Mouse (Mus musculus) limb, embryonic 12.5 days (tissue): Measurements from ENCODE around the gene Casp7. TPM values are rescaled to one million over a fixed set of nuclear protein-coding genes. Genes with fewer than 3 reads are reported as not detected.
"Not testable (repeated sequence)": the region's sequence is repeated elsewhere in the genome, so short reads cannot be mapped to it uniquely, and the experiment has no call there.

Experiments
- ATAC-seq: fragments of 200-750 bp; cut with Nextera tagmentation; 2 replicates; pipeline ENCODE4 v1.8.0; 2017; ENCODE audit warnings: low read depth, moderate TSS enrichment; ENCODE audit not compliant: insufficient number of reproducible peaks, insufficient read depth, low FRiP score, low TSS enrichment
- H3K27ac ChIP-seq: fragments of 300-500 bp; sonication (generic); 2 replicates; pipeline ENCODE4 v1.5.1; 2016; ENCODE audit warnings: mild to moderate bottlenecking, moderate library complexity
- H3K27me3 ChIP-seq: fragments of 300-500 bp; sonication (generic); 2 replicates; pipeline ENCODE4 v1.6.1; 2016; ENCODE audit warnings: mild to moderate bottlenecking, moderate library complexity
- H3K36me3 ChIP-seq: fragments of 300-500 bp; sonication (generic); 2 replicates; pipeline ENCODE4 v1.6.1; 2016; ENCODE audit warnings: mild to moderate bottlenecking, moderate library complexity
- H3K4me1 ChIP-seq: fragments of 300-500 bp; sonication (generic); replicated peaks from 2 replicates; pipeline ENCODE4 v1.6.1; 2016
- H3K4me2 ChIP-seq: fragments of 300-500 bp; sonication (generic); 2 replicates; pipeline ENCODE4 v1.6.1; 2016; ENCODE audit warnings: mild to moderate bottlenecking, moderate library complexity
- H3K4me3 ChIP-seq: fragments of 300-500 bp; sonication (generic); replicated peaks from 2 replicates; pipeline ENCODE4 v1.5.1; 2016; ENCODE audit warnings: mild to moderate bottlenecking
- H3K9ac ChIP-seq: fragments of 300-500 bp; sonication (generic); replicated peaks from 2 replicates; pipeline ENCODE4 v1.6.1; 2016; ENCODE audit warnings: mild to moderate bottlenecking, moderate library complexity
- H3K9me3 ChIP-seq: fragments of 300-500 bp; sonication (generic); 2 replicates; pipeline ENCODE4 v1.6.1; 2016; ENCODE audit warnings: mild to moderate bottlenecking, moderate library complexity
- WGBS: fragments of 180-500 bp; shearing (Covaris S2); methylation state at CpG from one replicate; pipeline ENCODE4 v1.1.7; 2016; 5-methylcytosine and 5-hydroxymethylcytosine counted together
- polyA plus RNA-seq: library from polyadenylated mRNA; unstranded; fragments of >200 nt; fragmentation: Nextera tagmentation; extraction: Ambion mirVana; gene quantifications from 2 replicates; pipeline ENCODE4 v1.2.1, GENCODE M21; 2016

Casp7 gene
- polyA plus RNA-seq = 29.8 and 31.5 TPM in 2 replicates

DNA sequence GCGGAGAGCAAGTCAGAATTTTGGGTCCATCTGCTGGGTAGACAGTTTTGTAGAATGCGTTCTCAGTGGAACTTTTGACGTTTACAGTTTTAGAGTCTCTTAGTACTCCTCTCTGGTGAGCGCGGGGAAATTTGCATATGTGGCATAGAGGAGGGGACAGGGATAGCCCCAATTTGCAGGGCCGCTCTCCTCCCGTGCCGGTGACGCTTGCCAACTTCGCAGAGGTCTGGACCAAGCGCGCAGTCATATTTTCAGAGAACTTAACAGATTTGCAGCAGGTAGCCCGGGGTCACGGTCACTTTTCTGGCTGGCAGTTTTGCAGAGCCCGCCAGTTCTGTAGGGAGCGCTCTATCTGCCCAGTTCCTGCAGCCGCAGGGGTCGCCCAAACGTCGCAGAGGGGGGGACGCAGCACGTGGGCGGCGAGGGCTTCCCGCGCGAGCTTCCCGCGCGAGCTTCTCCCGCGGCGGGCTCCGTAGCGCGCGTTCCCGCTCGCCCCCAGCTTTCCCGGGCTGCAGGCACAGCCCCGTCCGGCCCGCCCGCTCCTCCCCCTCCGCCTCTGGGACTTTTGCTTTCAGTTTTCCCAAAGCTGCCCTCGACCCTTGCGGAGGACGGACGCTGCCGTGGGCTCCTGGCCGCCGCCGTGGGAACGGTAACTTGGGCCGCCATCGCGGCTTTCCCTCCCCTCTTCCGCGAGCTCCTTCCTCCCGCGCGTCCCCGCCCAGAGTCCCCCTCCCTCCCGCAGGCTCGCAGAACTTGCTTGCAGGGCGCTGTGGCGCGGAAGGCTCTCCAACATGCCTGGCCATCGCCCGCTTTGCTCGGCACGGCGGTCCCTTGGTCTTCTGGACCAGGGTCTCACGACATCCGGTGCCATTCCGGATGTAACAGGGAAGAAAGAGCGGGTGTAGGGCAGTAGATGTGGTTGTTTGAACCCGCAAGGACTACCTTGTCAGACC, at the start of gene Casp7:
Gene Casp7, plus strand, starts transcription at position 461 of the 953 bp plus-strand sequence.
- H3K4me1 ChIP-seq = peaks cover 29% of the 10 kb centered on the region
- 2% methylated on average over 74 of the region's 78 CpGs for WGBS
- ATAC-seq = peak; percentile 22; the same call in 1 of the 2 replicates

DNA sequence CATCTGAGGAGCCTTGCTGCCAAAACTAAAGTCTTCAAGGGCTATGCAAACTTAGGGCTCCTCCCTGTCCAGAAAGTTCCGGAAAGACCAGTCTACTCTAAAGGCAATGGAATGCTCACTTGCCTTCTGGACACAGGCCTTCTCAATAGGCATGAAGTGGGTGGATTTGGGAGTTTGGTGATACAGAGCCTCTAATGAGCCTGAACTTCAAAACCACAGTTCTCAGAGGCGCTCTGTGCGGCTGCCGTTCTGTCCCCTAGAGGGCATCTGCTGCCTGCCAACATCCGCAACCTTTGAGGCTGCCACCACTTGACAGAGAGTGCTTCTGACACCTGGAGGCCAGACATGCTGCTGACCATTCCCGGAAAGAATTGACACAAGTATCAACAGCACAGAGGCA, 47.6 kb upstream of the Casp7 start:
- 0 out of 2 replicates have a peak, but pooled peaks cover 4% of the 10 kb centered on the region for H3K27me3 ChIP-seq
- no peak overlapping the region for H3K4me3 ChIP-seq
- no peak overlapping the region for H3K27ac ChIP-seq
- no peak for ATAC-seq
- H3K36me3 ChIP-seq = no peaks in the 10 kb centered on the region
- peaks cover 6% of the 10 kb centered on the region; the same call in 1 of the 2 replicates for H3K4me1 ChIP-seq
- H3K9ac ChIP-seq = no peak overlapping the region
- WGBS = 27% methylated on average over 6 of the region's 6 CpGs
- peaks cover 5% of the 10 kb centered on the region; the same call in 1 of the 2 replicates for H3K9me3 ChIP-seq
- no peak overlapping the region for H3K4me2 ChIP-seq

More for the DNA sequence above, at the start of gene Casp7:
- peak within 1 kb of the TSS; percentile 80 for H3K9ac ChIP-seq
- peaks cover 18% of the 10 kb centered on the region for H3K27me3 ChIP-seq
- H3K36me3 ChIP-seq = no peaks in the 10 kb centered on the region
- peak within 1 kb of the TSS; percentile 88 for H3K27ac ChIP-seq
- no peaks in the 10 kb centered on the region for H3K9me3 ChIP-seq
- peak within 1 kb of the TSS; percentile 84 for H3K4me2 ChIP-seq
- peak within 1 kb of the TSS; percentile 60 for H3K4me3 ChIP-seq

DNA sequence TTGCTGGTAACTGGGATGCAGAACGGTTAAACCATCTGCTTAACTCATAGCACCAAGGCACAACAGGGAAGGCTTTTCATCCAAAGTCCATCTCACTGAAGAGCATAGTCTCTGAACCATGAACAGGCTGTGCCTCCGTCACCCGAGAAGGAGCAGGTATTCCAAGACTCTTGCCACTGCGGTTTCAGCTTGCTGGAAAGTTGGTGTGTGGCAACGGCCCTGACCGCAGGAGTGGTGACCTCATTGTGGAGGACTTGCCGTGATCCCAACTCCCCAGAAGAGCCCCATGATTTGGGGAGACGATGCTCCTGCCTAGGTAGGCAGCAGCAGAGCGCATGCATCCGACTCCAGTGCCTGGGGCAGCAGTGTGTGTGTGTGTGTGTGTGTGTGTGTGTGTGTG, 43.2 kb upstream of the Casp7 start:
- 82% methylated on average over 10 of the region's 10 CpGs for WGBS
- Histone ChIP-seq H3K27ac (no peak overlapping the region), H3K27me3 (0 out of 2 replicates have a peak, but pooled peaks cover 4% of the 10 kb centered on the region), H3K4me1 (peaks cover 4% of the 10 kb centered on the region; the same call in 1 of the 2 replicates), H3K9ac (no peak overlapping the region), H3K9me3 (peaks cover 5% of the 10 kb centered on the region; the same call in 1 of the 2 replicates), H3K4me3 (no peak overlapping the region), H3K4me2 (no peak overlapping the region), H3K36me3 (no peaks in the 10 kb centered on the region)
- ATAC-seq = no peak

DNA sequence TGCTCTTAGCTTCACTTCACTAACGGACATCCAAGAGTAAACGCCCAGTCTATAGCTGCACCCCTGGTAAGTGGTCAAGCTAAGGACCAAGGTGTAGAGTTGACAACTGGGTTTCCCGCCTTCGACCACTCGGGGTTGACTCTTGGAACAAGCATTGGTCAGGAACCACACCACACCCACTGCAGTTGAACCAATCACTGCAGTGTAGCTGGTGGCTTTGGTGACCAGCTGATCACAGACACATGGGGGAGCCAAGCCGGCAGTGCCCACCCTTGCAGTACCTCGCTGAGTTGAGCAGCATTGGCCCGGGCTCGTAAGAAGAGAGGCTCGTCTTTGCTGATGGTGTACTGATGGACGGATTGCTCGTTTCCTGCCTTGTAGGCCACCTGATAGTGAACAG, 41.7 kb upstream of the Casp7 start:
- H3K9ac ChIP-seq = no peak overlapping the region
- no peaks in the 10 kb centered on the region for H3K36me3 ChIP-seq
- WGBS = 80% methylated on average over 12 of the region's 12 CpGs
- H3K27me3 ChIP-seq = 0 out of 2 replicates have a peak, but pooled peaks cover 4% of the 10 kb centered on the region
- H3K4me1 ChIP-seq = no peaks in the 10 kb centered on the region
- no peak overlapping the region for H3K27ac ChIP-seq
- H3K4me2 ChIP-seq = no peak overlapping the region
- no peak overlapping the region for H3K4me3 ChIP-seq
- H3K9me3 ChIP-seq = peaks cover 5% of the 10 kb centered on the region; the same call in 1 of the 2 replicates
- ATAC-seq = no peak

DNA sequence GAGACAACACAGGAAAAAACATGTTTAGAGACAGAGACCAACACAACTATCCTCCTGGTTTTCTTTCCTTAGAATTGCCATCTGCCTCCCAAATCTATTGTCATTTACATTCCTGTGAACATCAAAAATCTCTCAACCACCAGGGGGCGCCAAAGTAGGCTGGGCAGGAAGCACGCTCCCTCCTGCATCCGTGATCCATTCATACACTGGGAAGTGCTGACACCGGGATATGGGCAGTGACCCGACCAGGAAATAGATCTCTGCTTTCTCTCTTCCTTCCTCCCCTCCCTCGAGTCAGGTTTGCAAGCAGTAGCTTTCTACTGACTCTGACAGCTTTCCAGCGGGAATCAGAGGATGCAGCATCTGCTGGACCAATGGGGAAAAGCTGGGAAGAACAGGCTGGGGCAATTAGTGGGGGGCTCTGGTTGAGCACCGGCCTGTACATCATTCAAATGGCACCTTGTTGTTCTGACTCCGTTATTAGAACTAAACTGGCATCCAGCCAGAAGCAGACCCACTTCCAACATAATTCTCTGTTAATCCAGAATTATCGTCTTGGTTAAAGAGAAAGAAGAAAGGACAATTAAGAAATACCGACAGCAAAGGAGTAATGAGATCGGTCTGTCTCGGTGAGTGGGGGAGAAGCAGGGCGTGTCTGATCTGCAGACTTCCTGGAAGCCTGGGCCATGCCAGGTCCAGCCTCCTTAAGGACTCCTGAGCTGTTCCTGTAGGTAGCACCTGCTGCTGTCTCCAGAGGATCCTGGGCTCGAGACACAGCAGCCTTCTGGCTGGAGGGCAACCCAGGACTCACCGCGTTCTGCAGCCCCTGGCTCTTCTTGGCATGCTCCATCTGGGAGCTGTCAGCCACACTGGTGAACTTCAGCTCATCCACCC, 40.2 kb upstream of the Casp7 start:
- no peaks in the 10 kb centered on the region for H3K36me3 ChIP-seq
- H3K27me3 ChIP-seq = no peaks in the 10 kb centered on the region
- WGBS = 41% methylated on average over 17 of the region's 17 CpGs
- peak overlapping the region; percentile 41; the same call in 1 of the 2 replicates for H3K27ac ChIP-seq
- no peak overlapping the region for H3K4me3 ChIP-seq
- H3K9me3 ChIP-seq = peaks cover 5% of the 10 kb centered on the region; the same call in 1 of the 2 replicates
- ATAC-seq = no peak
- H3K4me2 ChIP-seq = 0 out of 2 replicates have a peak overlapping the region, but pooled peaks have one; percentile 16
- no peak overlapping the region for H3K9ac ChIP-seq
- H3K4me1 ChIP-seq = no peaks in the 10 kb centered on the region

DNA sequence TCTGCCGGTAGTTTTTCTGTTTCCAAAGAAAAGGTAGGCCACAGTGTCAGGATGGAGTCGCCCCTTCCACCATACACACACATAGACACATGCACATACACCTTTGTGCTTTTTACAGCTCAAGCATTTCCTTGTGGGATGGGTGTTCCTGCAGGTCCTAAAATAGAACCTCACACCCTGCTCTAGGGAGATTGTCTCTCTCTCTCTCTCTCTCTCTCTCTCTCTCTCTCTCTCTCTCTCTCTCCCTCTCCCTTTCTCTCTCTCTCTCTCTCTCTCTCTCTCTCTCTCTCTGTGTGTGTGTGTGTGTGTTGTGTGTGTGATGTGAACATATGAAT, 39.6 kb upstream of the Casp7 start:
- not testable (repeated sequence) for H3K4me3 ChIP-seq, H3K4me1 ChIP-seq, H3K4me2 ChIP-seq, H3K27me3 ChIP-seq, ATAC-seq, H3K36me3 ChIP-seq, H3K9ac ChIP-seq, H3K9me3 ChIP-seq, H3K27ac ChIP-seq
- WGBS = 77% methylated on average over 2 of the region's 2 CpGs

DNA sequence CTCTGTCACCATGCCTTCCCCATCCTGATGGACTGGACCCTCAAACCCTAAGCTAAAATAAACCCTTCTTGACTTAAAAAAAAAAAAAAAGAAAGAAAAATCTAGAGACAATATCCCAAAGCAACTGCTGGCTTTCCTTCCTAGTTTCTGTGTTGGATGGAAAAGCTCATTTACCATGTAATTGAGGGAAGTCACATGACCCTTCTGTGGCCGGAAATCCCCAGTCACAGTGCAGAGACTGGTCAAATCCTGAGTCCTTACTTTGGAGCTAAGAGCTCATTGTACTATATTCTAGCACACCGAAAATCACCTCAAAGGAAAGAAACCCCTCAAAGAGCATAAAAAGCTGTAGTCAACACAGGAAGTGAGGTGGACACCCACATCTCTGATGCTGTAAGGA, 38.0 kb upstream of the Casp7 start:
- H3K27ac ChIP-seq = no peak overlapping the region
- no peak for ATAC-seq
- WGBS = 71% methylated on average over 2 of the region's 2 CpGs

DNA sequence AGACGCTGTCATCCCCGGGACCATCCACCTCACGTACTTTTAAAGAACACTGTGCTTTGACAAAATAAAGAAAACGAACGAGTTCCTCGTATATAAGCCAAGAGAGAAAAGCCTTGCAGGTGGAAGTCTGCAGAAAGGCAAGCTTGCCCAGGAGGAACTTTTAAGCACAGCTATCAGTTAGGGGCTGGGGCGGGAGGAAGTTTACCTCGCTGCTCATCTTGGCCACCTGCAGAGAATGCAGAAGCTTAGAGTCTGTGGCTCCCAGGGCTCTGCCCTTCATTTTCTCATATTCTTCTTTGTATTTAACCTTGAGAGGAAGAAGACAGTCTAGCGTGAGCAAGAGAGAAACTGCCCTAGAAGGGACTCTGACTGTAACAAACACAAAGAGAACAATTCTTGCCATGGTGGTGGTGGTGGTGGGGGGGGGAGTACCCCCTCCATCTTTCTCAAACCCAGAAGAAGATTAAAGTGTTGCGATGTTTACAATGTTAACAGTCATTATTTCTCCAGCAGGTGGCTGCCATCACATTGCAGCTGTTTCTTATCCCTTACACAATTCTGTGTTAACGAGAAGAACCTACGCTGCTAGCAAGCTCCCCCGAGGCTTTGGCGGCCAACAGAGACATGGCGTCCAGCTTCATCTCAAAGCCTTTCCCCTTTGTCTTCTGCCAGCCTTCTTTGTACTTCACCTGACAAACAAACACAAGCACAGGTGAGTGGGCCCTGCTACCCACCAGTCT, 33.0 kb upstream of the Casp7 start:
- H3K4me1 ChIP-seq = peaks cover 11% of the 10 kb centered on the region
- H3K4me3 ChIP-seq = no peak overlapping the region
- H3K27me3 ChIP-seq = 0 out of 2 replicates have a peak, but pooled peaks cover 3% of the 10 kb centered on the region
- no peak overlapping the region for H3K27ac ChIP-seq
- WGBS = 52% methylated on average over 15 of the region's 15 CpGs
- no peak overlapping the region for H3K4me2 ChIP-seq
- no peaks in the 10 kb centered on the region for H3K9me3 ChIP-seq
- no peak for ATAC-seq
- no peaks in the 10 kb centered on the region for H3K36me3 ChIP-seq
- H3K9ac ChIP-seq = no peak overlapping the region

More for the DNA sequence above, 38.0 kb upstream of the Casp7 start:
- no peak overlapping the region for H3K9ac ChIP-seq
- H3K4me2 ChIP-seq = no peak overlapping the region
- no peak overlapping the region for H3K4me3 ChIP-seq
- H3K27me3 ChIP-seq = 0 out of 2 replicates have a peak, but pooled peaks cover 3% of the 10 kb centered on the region
- no peaks in the 10 kb centered on the region for H3K9me3 ChIP-seq
- peaks cover 3% of the 10 kb centered on the region; the same call in 1 of the 2 replicates for H3K4me1 ChIP-seq
- no peaks in the 10 kb centered on the region for H3K36me3 ChIP-seq

DNA sequence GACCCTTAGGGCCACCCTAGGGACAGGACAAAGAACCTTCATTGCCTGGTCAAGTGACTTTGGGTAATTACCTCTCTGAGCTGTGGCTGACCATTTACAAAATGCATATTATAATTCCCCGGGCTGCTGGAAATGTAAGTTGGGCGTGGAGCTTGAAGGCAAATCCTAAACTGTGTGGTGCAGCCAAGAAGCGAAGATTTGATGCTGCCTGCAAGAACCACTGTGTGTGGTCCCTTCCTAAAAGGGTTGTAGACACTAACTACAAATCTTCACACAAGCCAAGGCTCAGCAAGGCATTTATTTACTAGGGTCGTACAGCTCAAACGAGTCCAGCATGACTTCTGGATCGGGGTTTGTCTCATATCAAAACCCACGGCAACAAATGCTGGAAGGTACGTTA, 32.4 kb upstream of the Casp7 start:
- ATAC-seq = no peak
- Histone ChIP-seq H3K4me1 (peaks cover 11% of the 10 kb centered on the region), H3K4me2 (no peak overlapping the region), H3K9ac (no peak overlapping the region), H3K9me3 (no peaks in the 10 kb centered on the region), H3K27me3 (0 out of 2 replicates have a peak, but pooled peaks cover 3% of the 10 kb centered on the region), H3K27ac (no peak overlapping the region), H3K36me3 (no peaks in the 10 kb centered on the region), H3K4me3 (no peak overlapping the region)
- 61% methylated on average over 8 of the region's 8 CpGs for WGBS

DNA sequence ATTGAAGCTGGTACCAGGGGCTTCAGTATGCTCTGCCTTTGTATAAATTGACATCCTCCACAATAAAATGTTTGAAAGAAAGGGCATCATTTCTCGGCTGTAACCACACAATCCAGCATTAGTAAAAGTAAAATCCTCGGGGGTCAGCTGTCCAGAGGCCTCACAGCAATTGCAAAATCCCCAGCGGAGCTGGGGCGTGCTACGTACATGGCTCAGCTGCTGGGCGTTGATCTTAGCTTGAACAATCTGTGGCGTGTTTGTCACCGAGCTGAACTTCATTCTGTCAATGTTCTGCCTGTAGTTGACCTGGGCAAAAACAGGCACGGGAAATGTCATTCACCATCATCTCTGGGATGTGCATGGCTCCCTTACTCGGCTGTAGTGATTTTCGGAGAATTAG, 30.8 kb upstream of the Casp7 start:
- H3K36me3 ChIP-seq = no peaks in the 10 kb centered on the region
- no peak overlapping the region for H3K4me2 ChIP-seq
- H3K4me1 ChIP-seq = peaks cover 11% of the 10 kb centered on the region
- no peak overlapping the region for H3K27ac ChIP-seq
- 87% methylated on average over 11 of the region's 11 CpGs for WGBS
- ATAC-seq = no peak
- no peak overlapping the region for H3K4me3 ChIP-seq
- 0 out of 2 replicates have a peak, but pooled peaks cover 3% of the 10 kb centered on the region for H3K27me3 ChIP-seq
- H3K9ac ChIP-seq = no peak overlapping the region
- H3K9me3 ChIP-seq = no peaks in the 10 kb centered on the region
